ENCODE assay signal across 7 mouse cellular contexts in genomic region chr2:113390935-113391334, GRCm38 (mm10).
DNase-seq lines count a peak whose midpoint lies in the region; ATAC-seq and TF ChIP-seq lines count a peak whose summit lies in the region.

No protein-coding gene starts in this region.

- H3K9me3 ChIP-seq in midbrain, embryonic 11.5 days (ENCODE audit: control insufficient read depth, low read length) = no peaks in the 10 kb centered on the region
- no peaks in the 10 kb centered on the region for H3K9me3 ChIP-seq in midbrain, embryonic 16.5 days (replicated peaks; ENCODE audit: control insufficient read depth, low read length, poor library complexity, severe bottlenecking)
- H3K9me3 ChIP-seq in liver, postnatal 0 days (ENCODE audit: low read length) = no peaks in the 10 kb centered on the region
- H3K9me3 ChIP-seq in stomach, embryonic 14.5 days (ENCODE audit: control insufficient read depth, low read depth, low read length) = no peaks in the 10 kb centered on the region

- no peak overlapping the region for H3K4me3 ChIP-seq in midbrain, embryonic 11.5 days (ENCODE audit: low read depth, low read length)
- no peak overlapping the region for H3K4me3 ChIP-seq in midbrain, embryonic 16.5 days (ENCODE audit: low read depth, low read length)
- no peak overlapping the region for H3K4me3 ChIP-seq in liver, postnatal 0 days (ENCODE audit: low read depth, low read length)
- H3K4me3 ChIP-seq in stomach, embryonic 14.5 days (ENCODE audit: low read depth, low read length) = no peak overlapping the region

- H3K27ac ChIP-seq in midbrain, embryonic 11.5 days (ENCODE audit: low read depth, low read length) = no peak overlapping the region
- H3K27ac ChIP-seq in midbrain, embryonic 16.5 days (ENCODE audit: low read length) = no peak overlapping the region
- no peak overlapping the region for H3K27ac ChIP-seq in liver, postnatal 0 days (ENCODE audit: low read depth)
- no peak overlapping the region for H3K27ac ChIP-seq in stomach, embryonic 14.5 days (ENCODE audit: low read length)

- H3K4me2 ChIP-seq in midbrain, embryonic 11.5 days = no peak overlapping the region
- H3K4me2 ChIP-seq in midbrain, embryonic 16.5 days (ENCODE audit: low read length) = no peak overlapping the region
- H3K4me2 ChIP-seq in liver, postnatal 0 days (ENCODE audit: low read depth, low read length) = no peak overlapping the region
- H3K4me2 ChIP-seq in stomach, embryonic 14.5 days (replicated peaks; ENCODE audit: low read depth, low read length) = no peak overlapping the region

- H3K4me1 ChIP-seq in midbrain, embryonic 11.5 days (ENCODE audit: control insufficient read depth, insufficient read depth, low read length) = no peaks in the 10 kb centered on the region
- no peaks in the 10 kb centered on the region for H3K4me1 ChIP-seq in midbrain, embryonic 16.5 days (ENCODE audit: control insufficient read depth, insufficient read depth, low read length)
- H3K4me1 ChIP-seq in liver, postnatal 0 days (ENCODE audit: insufficient read depth) = no peaks in the 10 kb centered on the region
- no peaks in the 10 kb centered on the region for H3K4me1 ChIP-seq in stomach, embryonic 14.5 days (ENCODE audit: control insufficient read depth, insufficient read depth, low read length)

- no peak overlapping the region for H3K9ac ChIP-seq in midbrain, embryonic 11.5 days (ENCODE audit: low read length)
- H3K9ac ChIP-seq in midbrain, embryonic 16.5 days (ENCODE audit: low read depth, low read length) = no peak overlapping the region
- no peak overlapping the region for H3K9ac ChIP-seq in liver, postnatal 0 days (replicated peaks)
- H3K9ac ChIP-seq in stomach, embryonic 14.5 days (replicated peaks; ENCODE audit: low read depth, low read length) = no peak overlapping the region

- TF ChIP-seq EP300 in liver, postnatal 0 days (IDR thresholded peaks at IDR 0.05; ENCODE audit: low read depth) = no peak

- WGBS in midbrain, embryonic 11.5 days = 58% methylated on average over 3 of the region's 3 CpGs
- WGBS in midbrain, embryonic 16.5 days = 47% methylated on average over 3 of the region's 3 CpGs
- 47% methylated on average over 3 of the region's 3 CpGs for WGBS in liver, postnatal 0 days (ENCODE audit: insufficient replicate concordance)
- 48% methylated on average over 3 of the region's 3 CpGs for WGBS in stomach, embryonic 14.5 days

- TF ChIP-seq CTCF in liver, postnatal 0 days (IDR thresholded peaks at IDR 0.05; ENCODE audit: low read depth) = peak; percentile 75

- peak; percentile 59 for ATAC-seq in midbrain, embryonic 11.5 days (ENCODE audit: low FRiP score)
- ATAC-seq in midbrain, embryonic 16.5 days = no peak
- ATAC-seq in common myeloid progenitor, adult 5-6 weeks (replicated peaks; ENCODE audit: low read depth, poor library complexity, severe bottlenecking) = peak; percentile 98
- peak; percentile 87 to 94 for ATAC-seq in hematopoietic stem cell, adult 5-6 weeks (replicated peaks in 1 of 2; ENCODE audit: insufficient read depth in 1 of 2, low FRiP score in 2 of 2, low TSS enrichment in 1 of 2, low read depth in 1 of 2, poor library complexity in 2 of 2, severe bottlenecking in 2 of 2)
- no peak for ATAC-seq in liver, postnatal 0 days
- ATAC-seq in stomach, embryonic 14.5 days (ENCODE audit: insufficient number of reproducible peaks, insufficient read depth, low FRiP score, low read depth) = peak; percentile 58; the same call in 1 of the 2 replicates
- no peak for ATAC-seq in monocyte, adult 5-6 weeks (replicated peaks; ENCODE audit: insufficient number of reproducible peaks, low FRiP score, low TSS enrichment, poor library complexity, severe bottlenecking)

- no peaks in the 10 kb centered on the region for H3K27me3 ChIP-seq in midbrain, embryonic 11.5 days (ENCODE audit: control insufficient read depth, insufficient read depth, low read length)
- H3K27me3 ChIP-seq in midbrain, embryonic 16.5 days (ENCODE audit: control insufficient read depth, insufficient read depth, low read depth, low read length) = no peaks in the 10 kb centered on the region
- no peaks in the 10 kb centered on the region for H3K27me3 ChIP-seq in liver, postnatal 0 days (ENCODE audit: insufficient read depth, low read length)
- no peaks in the 10 kb centered on the region for H3K27me3 ChIP-seq in stomach, embryonic 14.5 days (ENCODE audit: control insufficient read depth, insufficient read depth, low read length)

- DNase-seq in midbrain, embryonic 11.5 days (ENCODE audit: low spot score, missing footprints) = no peak
- DNase-seq in liver, postnatal 0 days = no peak

- no peaks in the 10 kb centered on the region for H3K36me3 ChIP-seq in midbrain, embryonic 11.5 days (ENCODE audit: control insufficient read depth, insufficient read depth, low read length)
- no peaks in the 10 kb centered on the region for H3K36me3 ChIP-seq in midbrain, embryonic 16.5 days (ENCODE audit: control insufficient read depth, insufficient read depth, low read length)
- no peaks in the 10 kb centered on the region for H3K36me3 ChIP-seq in liver, postnatal 0 days (replicated peaks; ENCODE audit: insufficient read depth, low read length)
- no peaks in the 10 kb centered on the region for H3K36me3 ChIP-seq in stomach, embryonic 14.5 days (ENCODE audit: control insufficient read depth, insufficient read depth, low read length)

Comparison
In these comparisons a context has a peak if more than half of its experiments do, and no peak if none do; other contexts are left out.
1. ATAC-seq: peak in midbrain, embryonic 11.5 days (single experiment), common myeloid progenitor, adult 5-6 weeks (single experiment), hematopoietic stem cell, adult 5-6 weeks (2 of 2) and stomach, embryonic 14.5 days (single experiment); none in midbrain, embryonic 16.5 days (single experiment), liver, postnatal 0 days (single experiment) and monocyte, adult 5-6 weeks (single experiment).